Mouse (Mus musculus) v-Abl transformed pro-B cells (cell line): Measurements from ENCODE around the gene Ndufa10.
"Not testable (repeated sequence)": the region's sequence is repeated elsewhere in the genome, so short reads cannot be mapped to it uniquely, and the experiment has no call there.

ENCODE experiments used
- in situ Hi-C, 2 experiments: fragments of 400-800 bp; cut with MboI; formaldehyde crosslinking; loops; one replicate each; pipeline ENCODE4 v1.15.1; 2025; ENCODE audit not compliant: unreplicated experiment in 2 of 2

The Ndufa10 gene

DNA sequence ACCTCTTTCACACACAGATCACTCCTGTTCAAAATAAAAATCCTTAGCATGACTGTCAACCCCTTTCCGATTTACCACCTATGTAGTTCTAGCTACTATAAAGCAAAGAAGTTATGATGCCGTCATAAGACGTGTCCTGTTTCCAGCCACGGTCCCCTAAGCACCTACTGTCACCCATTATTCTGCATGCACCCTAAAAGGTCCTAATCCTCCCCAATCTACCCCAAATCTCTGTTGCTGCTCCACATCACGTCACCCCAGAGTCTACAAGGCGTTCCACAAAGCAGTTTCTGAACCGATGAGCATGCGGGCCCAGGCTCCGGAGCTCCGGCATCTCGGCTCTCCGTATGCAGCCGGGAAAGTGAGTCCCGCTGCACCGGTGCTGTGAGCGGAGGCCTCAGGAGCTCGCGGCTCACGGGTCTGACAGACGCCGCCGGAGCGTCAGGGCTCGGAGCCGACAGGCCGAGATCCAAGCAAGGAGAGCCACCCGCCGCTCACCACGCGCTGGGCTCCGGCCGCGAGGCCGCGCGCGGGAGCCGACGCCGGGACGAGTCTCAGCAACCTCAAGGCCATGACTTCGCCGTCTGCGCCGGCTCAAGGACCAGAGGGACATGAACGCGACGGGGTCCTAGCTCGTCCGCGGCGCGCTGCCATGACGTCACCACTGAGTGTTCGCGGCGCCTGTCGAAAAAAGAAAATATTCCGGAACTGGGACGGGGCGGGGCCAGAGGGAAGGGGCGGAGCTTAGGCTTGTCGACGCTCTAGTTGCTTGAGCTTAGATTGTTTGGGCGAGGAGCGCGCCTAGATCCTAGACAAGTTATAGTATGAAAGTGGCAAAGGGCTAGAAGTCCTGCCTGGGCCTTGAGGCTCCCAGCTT, at the start of gene Ndufa10:
TSS of gene Ndufa10 (minus strand) at position 696 of the 877 bp plus-strand sequence.
- in situ Hi-C loops = loop anchor here (10.0 kb wide), 2 partner anchors 929 to 939 kb away; partner anchors contain the start of gene Asb1 (in 1 of the 2)

DNA sequence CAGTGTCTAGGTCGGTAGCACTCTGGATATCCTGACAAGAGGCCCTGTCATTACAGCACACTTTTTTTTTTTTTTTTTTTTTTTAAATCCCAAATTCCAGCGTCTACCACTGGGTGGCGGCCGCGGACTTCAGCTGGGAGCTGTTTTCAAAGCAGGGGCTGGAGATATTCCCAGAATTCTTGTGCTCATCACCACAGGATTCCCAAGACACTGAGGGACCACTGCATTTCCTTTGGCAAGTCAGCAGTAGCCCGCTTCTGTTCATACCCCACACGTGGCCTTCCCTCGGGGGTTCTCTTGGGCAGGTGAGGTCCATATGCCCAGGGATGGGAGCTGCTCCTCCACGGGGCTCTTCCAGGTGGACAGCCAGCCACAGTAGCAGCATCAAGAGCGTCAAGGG, 47.7 kb upstream of the Ndufa10 start:
- in situ Hi-C loops = no loop called here

DNA sequence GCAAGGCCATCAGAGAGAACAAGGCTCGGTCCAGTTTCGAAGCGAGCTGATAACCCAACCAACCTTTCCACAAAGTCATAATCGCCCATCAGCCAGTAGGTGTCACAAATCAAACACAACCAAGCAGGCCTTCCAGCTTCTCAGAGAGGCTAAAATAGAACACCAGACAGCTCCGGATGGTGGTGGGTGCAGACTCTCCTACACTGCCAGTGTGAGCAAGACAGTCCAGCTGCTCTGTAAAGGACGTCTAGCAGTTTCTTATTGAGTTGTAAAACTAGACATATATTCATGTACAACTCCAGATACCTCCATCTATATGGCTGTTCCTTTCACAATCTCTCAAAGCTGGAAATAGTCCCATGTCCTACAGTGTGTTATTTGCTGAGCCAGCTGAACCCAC, 45.4 kb upstream of the Ndufa10 start:
- in situ Hi-C loops = no loop called here

DNA sequence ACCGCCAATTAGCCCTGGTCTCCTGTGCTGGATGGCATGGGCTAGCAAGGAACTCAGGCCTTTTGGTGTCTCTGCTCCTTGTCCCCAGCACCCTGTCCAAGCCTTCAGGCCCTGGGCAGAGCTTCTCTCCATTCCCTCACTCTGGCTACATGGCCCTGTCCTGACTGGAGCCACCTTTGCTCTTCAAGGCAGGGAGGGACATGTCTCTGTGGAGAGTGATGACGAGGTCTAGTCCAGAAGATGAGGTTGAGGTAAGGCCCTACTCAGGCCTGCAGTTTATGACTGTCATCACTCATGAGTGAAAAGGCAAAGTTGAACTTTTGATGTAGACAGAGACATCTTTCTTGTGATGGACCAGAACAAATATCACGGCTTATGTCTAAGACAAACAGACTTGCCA, 44.9 kb upstream of the Ndufa10 start, which contains the start of gene Olfr1414:
TSS of gene Olfr1414 (minus strand) at position 101 of the 400 bp plus-strand sequence.
- in situ Hi-C loops = no loop called here

DNA sequence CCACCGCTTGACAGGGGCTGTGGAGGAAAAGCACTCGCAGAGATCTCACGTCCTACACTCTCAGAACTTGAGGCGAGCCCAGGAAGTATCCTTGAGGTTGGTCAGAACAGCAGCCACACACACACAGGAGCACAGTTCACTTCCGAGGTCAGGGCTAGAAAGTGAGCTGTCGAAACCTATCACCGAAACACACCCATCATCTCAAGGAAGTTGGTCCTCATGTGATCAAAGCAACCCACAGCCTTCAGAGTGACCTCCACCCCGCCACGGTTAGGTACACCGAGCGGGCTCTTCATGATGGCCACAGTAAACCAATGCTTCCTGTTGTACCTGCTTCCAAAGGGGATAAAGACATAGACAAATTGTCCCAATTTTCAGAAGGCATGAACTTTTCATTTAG, 41.7 kb upstream of the Ndufa10 start:
- in situ Hi-C loops = no loop called here

DNA sequence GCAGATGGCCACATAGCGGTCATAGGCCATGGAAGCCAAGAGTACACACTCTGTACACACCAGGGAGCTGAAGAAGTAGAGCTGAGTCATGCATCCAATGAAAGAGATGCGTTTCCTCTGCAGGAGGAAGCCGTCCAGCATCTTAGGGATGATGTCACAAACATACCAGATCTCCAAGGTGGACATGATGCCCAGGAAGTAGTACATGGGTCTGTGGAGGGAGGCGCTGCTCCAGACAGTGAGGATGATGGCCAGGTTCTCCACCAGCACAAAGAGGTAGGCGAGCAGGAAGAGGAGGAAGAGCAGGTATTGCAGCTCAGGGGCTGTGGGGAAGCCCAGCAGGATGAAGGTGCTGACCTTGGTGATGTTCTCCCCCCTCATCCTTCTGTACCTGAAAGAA, 38.0 kb upstream of the Ndufa10 start:
- in situ Hi-C loops = not testable (repeated sequence)

DNA sequence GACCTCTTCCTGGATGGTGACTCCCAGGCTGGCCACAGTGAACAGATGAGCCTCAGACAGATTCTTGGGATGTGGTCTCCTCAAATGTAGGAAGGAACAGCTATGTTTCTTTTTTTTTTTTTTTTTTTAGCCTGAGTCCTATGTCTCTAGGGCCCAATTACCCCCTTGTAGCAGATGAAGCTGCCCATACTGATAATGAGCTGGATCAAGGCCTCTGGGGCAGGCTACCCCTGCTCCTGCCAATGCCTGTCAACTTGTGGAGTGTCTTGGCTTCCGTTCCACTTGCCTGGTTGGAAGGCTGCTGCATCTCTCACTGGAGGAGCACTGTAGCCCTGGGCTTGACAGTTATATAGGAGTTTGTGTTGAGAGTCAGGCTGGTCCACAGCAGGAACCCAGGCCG, 22.3 kb upstream of the Ndufa10 start, which contains the start of gene Olfr1415:
TSS of gene Olfr1415 (minus strand) at position 101 of the 400 bp plus-strand sequence.
- in situ Hi-C loops = no loop called here

DNA sequence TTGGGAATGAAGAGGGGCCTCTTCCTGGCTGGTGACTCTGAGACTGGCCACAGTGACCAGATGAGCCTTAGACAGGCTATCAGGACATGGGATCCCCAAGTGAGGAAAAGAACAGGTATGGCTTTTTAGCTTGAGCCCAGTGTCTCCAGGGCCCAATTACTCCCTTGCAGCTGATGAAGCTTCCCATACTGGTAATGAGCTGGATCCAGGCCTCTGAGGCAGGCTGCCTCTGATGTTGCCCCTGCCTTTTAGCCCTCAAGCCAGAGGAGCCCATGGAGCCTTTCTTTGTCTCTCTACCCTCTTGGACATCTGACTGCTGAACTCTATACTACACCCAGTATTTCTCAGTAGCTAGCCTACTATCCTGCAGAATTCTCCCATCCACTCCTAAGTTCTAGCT, 11.4 kb upstream of the Ndufa10 start, which contains the start of gene Olfr1416:
TSS of gene Olfr1416 (minus strand) at position 101 of the 400 bp plus-strand sequence.
- in situ Hi-C loops = no loop called here

DNA sequence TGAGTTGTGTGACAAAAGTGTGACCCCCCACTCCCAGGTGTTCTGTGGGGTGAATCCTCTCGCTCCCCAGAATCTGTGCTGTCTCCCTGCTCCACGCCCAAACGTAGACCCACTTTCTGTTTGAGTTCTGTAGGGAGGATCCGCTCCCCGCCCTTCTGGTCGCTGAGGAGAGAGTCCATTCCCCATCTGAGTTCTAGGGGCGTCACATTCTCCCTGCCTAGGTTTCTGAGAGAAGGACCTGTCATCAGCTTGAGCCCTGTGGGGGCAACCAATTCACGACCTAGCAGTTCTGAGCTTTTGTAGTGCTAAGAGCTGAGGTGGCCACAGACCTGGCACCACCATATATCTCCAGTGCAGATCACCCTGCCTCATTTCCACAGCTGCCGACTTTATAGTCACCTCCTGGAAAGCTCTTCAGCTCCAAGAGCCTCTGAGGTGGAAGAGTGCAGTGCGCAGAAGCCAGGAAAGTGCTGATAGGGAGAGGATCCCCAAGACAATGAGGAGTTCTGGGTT, 462 bp upstream of the Ndufa10 start:
- in situ Hi-C loops = loop anchor here (10.0 kb wide), 2 partner anchors 929 to 939 kb away; partner anchors contain the start of gene Asb1 (in 1 of the 2)

DNA sequence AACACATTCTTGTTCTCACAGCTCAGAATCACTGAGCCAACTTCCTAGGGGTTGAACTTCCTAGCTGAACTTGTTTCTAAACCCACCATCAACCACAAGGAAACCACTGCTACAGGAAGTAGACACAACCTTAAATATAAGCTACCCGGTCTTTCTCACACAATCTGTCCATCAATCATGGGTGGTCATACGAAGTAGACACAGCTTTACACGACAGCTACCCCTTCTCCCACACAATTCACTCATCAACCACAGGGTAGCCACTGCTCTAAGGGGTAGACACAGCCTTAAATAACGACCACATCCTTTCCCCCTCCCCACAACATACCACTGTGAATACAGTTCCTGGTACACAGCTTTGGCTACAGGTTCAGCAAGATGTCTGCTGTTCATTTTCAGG, 4.8 kb downstream of the Ndufa10 start:
- in situ Hi-C loops = no loop called here

DNA sequence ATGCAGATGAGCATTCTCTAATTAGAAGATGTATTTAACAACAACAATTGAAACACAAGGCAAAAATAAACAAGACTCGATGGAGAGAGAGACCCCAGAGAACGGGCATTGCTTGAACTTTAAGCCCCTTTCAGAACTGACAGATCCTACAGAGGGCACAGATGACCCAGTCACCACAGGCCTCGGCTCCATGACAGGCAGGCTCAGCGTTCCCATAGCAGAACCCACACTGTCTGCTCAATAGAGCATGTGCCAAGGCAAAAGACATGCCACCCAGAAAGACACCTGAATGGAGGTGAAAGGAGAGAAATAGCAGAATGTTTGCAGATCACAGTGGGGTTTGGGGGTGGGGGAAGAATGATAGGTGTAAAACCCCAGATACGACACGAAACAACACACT, 15.2 kb downstream of the Ndufa10 start:
- in situ Hi-C loops = loop anchor here in 1 of 2 experiments (5.0 kb wide), 1 partner anchor 496 kb away; no protein-coding TSS in a partner anchor

DNA sequence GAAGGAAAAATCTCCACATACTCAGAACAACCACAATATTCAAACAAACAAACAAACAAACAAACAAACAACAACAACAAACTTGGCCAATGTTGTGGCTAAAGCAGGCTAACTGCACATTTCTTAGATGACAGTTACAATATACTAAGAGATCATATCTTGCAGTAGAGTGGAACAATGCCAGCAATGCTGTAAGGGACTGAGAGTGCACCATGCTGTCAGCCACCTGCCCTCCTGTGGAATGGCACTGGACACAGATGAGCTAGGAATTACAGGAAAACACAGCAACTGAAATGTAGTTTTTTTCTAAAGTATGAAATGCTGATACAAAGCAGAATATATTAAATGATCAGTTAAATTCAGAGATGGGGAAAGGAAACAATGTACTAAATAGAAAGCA, 15.9 kb downstream of the Ndufa10 start:
- in situ Hi-C loops = loop anchor here in 1 of 2 experiments (5.0 kb wide), 1 partner anchor 495 kb away; no protein-coding TSS in a partner anchor

DNA sequence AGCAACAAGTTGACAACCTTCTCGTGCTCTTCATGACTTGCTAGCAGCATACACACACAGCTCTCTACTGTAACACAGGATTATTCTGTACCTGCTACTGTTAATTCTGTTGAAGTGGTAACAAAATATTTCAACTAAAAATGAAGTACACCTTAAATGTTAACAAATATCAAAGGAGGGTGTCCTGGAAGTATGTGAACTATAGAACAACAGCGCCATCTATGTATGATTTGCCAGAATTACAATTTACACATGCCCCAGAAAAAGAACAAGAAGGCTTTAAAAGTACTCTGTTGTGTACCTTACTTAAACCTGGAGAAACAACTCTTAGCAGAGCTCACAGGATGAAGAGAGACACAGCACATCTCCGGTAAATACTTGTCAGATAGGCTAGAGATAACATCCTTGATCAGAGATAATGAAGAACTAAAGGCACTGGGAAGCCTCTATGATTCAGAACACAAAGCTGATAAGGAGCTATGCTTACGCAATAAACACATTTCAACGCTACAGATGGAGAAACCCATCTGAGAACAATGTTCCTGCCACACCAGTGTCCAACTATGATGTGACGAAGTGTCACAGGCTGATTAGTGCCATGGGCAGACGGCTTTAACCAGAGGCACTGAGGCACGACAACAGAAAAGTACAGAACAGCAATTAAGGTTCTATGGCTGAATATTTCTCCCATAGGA, 19.8 kb downstream of the Ndufa10 start:
- in situ Hi-C loops = loop anchor here (5.0 kb wide), 2 partner anchors 492 to 542 kb away; no protein-coding TSS in a partner anchor

DNA sequence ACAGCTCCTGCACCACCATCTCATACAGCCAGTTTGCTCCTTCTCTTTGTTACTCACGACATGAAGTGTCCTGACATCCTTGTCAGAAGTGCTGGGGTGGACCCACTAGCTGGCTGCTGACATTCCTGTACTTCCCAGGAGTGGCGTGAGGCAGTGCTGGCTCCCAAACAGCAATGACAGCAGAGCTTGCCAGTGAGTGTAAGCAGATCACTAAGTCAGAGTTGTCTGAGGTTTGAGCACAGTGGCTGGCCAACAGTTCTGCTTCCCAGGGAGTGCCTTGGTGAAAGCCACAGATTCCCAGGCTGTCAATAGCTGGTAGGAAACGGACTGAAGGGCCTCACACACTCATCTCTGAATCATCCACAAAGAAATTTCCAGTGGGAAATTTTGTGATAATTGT, 25.4 kb downstream of the Ndufa10 start:
- in situ Hi-C loops = no loop called here

DNA sequence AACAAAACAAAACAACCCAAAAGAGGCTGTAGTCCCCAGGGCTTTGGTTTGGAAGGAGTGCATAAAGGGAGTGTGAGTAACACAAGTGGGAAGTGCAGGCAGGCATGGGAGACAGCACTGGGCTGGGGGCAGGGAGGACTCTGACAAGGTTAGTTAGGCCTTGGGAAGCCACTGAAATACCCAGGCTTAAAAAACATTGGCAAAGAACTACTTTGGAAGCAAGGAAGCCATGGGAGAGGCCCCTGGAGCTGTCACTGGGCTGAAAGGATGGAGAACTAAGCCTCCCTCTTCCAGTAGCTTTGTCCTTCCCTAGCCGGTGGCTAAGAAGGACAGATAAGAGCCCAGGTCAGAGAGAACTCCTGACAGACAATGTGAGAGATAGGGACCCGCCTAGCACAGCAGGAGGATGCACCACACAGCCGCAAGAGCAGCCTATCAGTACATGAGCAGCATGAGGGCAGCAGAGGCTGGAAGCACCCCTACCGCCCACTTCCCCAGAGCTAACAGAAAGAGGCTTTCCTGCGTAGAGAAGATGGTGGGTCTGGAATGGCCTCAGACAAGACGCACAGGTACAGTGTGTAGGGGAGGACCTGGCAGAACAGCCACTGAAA, 32.1 kb downstream of the Ndufa10 start:
- in situ Hi-C loops = no loop called here

DNA sequence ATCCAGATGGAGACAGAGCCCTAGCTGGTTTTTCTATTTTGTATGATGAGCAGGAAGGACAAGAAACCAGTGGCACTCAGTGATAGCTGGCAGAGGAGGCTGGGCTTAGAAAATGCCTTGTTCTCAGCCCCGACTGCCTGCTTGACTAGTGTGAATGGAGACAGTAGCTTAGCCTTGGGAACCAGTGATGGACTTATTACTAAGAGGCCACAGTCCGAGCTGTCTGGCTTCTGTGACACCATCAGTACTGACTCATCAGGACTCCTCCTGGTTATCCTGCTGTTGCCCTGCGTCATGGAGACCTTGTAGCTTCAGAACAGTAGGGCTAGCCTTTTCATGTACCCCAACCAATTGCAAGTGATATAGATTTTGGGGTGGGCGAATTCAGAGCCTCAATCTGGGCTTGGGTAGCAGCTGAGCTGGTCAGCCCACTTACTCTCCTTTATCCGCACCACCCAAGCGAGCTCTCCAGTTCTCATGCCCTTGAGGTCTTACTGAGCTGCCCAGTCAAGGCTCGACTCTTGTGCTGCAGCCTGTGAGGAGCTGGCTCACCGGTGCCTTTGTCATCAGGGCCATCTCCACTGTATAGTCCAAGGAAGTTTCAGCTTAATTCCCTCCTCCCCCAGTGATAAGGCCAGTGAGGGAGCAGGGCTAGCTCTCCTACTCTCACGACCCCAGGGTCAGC, 33.5 kb downstream of the Ndufa10 start:
- in situ Hi-C loops = no loop called here

DNA sequence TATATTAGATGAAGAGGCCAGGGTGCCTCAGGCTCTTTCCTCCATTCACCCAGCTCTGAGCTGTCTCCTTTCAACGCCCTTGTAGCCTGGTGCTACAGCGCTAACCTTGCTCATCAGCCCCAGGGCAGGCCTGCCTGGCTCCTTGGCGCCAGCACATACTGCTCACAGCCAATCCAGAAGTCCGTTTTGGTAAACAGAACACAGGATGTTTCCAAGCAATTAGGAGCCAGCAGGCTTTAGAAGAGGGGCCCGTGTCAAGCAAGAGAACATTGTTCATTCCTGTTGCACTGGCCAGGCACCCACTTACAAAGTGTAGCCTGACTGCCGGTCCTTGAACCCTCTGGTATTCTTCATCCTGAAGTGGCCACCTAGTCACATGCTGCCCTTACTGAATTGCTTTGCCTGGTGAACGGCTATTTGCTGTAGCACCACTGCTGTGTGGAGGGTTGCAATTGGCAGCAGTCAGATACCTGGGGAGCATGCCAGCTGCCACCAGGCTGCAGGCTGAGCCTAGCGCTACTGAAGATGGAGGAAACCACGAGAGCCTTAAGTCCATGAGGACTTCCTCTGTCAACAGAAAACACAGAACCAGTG, 35.9 kb downstream of the Ndufa10 start:
- in situ Hi-C loops = no loop called here

DNA sequence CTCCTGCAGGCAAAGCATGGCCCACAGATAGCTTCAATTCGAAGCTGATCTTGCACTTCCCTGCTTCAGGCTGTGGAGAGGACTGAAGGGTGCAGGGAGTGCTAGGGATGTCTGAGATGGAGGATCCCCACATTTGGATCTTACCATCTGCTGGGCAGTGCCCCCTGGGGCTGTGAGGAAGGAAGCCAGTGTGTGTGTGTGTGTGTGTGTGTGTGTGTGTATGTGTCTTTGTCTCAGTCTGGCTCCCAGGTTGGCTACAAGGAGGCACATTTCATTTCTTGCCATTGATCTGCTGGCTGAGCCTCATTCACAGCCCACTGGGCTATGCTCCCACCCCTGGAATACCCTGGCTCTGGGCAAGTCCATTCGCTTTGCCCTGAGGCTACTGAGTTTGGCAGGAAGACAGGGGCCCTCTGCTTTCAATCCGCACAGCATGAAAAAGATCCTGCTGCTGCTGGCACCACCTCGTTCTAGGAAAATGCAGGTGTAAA, 36.8 kb downstream of the Ndufa10 start:
- in situ Hi-C loops = no loop called here

DNA sequence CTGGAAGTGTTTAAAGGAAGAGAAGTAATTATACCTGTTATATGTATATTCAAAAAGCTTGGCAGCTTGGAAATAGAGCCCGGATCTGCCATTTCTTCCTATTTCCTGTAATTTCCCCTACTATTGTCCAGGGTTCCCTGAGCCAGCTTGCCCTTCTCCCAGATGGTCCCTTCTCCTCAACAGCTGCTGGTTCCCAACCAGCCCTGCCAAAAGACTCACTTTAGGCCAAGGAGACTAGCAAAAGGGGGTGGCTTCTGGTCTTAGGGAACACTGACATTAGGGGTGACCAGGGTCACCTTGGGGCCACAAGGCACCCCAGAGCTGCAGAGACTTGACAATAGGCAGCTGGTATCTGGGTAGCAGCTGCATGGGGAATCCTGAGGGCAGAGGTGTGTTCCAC, 38.7 kb downstream of the Ndufa10 start:
- in situ Hi-C loops = no loop called here
